Mouse (Mus musculus) heart, adult 9 months (tissue): ENCODE data around the gene Nos2.
"Not testable (repeated sequence)": the region's sequence is repeated elsewhere in the genome, so short reads cannot be mapped to it uniquely, and the experiment has no call there.

Source experiments
- DNase-seq, 2 experiments: peaks; one replicate each; pipeline ENCODE4 v3.0.0; 2022; ENCODE audit warnings: low spot score in 2 of 2

The Nos2 gene

GRCm38 (mm10) chr11:78989206-78989605 lies 68.6 kb downstream of the Nos2 start:
- DNase-seq, result not testable (repeated sequence)

DNA sequence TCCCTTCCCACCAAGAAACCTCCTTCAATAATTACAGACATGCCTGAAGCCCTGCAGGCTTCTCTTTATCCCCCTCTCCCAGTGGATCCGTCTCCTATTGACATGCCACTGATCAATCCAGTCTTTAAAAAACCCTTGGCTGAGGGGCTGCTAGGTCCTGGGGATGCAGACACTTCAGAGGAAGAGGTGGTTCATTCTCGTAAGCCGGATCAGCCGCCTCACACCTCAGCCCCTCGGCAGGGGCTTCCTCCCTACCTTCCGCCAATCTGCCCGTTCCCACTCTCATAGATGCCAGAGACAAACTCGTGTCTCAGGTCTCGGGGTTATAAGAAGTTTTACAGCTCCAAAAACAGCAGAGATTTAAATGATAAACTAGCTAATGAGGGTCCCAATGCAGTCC lies 69.5 kb downstream of the Nos2 start:
- DNase-seq, result no peak

DNA sequence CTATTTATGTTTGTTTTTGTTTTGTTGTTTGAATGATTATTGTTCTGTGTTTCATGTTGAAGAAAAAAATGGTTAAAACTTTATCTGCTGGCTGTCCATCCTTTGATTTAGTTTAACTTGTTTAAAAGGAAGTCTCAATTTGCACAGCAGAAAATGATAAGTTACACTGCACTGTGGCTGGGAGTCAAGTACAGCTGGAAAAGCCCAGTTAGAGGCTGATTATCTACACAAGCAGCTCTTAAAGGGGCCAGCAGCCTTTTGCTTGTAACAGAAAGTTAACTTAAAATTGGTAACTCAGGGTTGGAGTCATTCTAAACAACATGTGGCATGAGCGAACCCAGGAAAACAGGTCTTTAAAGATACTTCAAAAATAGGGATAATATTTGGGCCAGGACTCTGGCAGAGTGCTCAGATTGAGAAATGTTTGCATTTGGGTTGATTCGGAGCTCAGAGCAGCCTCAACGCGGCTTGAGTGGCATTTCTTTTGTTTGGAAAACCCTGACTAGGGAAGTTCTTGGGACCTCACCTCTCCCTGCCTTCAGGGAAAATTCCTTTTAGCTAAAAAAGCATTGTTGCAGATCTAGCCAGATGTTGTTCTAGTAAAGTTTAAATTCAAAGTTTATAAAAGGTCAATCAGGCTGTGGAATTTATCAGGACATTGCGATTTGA lies 70.4 kb downstream of the Nos2 start:
- not testable (repeated sequence) for DNase-seq

DNA sequence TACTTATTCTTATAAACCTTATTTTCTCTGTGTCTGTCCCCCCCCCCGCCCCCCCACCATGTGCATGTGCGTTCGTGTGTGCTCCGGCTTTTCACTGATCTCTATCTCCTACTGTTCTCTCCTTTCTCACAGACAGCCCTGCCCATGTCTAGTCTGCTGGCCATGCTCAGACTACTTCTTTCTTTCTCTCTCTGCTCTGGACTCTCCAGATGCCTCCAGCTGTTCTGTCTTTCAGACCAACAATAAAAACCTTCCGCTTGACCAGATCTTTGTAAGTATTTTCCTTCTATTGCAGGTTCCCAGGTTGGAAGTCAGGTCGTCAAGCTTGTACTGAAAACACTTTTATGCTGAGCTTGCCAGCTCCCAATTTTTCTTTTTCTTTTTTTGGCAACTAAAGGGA lies 78.5 kb downstream of the Nos2 start:
- no peak for DNase-seq

DNA sequence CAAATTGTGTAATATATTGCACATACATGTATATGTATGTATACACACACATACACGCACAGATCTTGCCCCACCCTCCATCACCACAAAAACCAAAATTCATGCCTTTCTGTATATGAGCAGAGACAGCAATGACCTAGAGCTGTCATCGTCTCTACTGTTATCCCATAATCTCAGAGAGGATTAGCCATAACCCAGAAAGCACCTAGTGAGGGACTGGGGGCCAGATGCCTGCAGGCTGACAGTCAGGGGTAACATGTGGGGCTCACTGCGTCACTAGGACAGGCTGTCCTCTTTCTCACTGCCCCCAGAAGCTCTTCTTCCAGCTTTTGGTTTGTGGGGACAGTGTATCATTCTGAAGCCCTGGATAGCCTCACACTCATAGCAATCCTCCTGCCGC lies 81.3 kb downstream of the Nos2 start:
- no peak for DNase-seq

DNA sequence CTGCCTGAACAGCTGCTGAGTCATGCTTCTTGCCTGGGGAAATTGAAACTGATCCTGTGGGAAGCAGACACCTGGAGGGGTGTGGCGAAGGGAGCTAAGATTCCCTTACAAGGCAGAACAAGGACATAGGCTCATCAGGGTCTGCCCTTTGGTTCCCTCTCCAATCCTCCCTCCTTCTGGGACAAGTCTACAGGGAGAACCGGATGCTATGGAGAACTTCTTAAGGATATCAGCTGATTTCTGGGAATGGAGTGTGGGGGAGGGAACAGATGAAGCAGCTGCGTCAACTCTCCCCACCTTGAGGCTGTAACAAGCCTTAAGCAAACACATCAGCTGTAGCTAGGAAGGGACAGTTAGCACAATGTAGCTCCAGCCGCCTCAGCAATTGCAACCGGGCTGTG lies 82.0 kb downstream of the Nos2 start:
- DNase-seq, result no peak

DNA sequence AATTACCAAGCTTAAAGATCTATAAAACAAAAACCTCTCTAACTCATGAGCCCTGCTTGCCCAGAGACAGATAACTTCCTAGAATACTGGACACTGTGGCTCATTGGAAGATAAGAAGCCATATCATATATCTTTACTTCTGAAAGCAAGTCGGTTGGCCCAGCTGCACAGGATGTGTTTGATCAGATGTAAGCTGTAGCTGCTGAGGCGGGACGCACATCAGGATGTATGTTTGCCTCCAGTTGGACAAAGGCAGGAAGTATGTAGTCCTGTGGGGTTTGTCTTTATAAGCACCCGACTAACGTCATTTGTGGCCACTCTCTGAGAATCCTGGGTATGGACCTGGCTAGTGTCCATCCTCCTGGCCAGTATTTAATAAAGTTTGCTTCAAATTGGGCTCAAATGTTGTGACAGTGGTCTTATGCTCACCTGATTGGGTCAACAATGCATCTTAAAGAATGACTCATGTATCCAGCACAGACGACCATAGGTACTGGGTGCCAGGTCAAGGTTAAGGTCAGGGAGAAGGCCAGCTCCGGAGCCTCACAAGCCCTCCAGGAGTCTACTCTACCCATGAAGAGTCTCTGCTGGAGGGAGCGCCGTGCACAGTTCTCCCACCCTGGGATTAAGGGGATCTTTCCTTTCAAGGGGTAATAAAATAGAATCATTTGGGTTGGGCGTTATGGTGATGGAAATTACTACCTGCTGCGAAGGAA lies 82.6 kb downstream of the Nos2 start:
- peak in 1 of 2 experiments; percentile 61 for DNase-seq

GRCm38 (mm10) chr11:79003769-79004638 lies 83.4 kb downstream of the Nos2 start:
- no peak for DNase-seq

DNA sequence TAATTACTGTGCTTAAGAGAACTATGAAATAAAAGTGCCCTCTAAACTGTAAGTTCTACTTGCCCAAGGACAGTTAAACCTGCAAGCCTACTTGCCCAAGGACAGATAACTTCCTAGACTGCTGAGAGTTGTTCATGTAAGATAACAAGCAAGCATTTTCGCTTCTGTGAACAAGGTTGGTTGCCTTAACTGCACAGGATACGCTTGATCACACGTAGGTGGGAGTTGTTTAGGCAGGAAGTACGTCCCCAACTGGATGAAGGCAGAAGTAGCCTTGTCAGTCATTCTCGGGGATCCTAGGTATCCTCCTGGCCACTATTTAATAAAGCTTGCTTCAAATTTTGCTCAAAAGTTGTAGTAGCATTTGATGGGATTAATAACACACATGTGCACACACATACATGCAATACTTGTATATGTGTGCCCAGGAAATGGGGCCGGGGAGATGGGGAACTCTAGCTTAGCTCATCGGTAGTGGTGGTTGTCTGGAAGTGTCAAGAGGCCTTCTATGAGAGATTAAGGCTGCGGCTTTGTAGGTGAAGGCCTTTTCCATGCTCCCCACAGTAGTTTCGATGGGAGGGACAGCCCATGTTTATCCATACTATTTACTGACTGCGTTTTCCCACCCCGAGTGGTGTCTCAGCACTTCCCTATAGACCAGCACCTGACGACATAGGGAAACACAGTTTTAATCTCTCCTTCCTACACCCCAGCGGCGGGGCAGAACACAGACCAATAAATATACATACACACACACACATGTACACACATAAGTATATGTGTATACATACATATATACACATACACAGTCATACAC lies 85.2 kb downstream of the Nos2 start:
- DNase-seq, result no peak

DNA sequence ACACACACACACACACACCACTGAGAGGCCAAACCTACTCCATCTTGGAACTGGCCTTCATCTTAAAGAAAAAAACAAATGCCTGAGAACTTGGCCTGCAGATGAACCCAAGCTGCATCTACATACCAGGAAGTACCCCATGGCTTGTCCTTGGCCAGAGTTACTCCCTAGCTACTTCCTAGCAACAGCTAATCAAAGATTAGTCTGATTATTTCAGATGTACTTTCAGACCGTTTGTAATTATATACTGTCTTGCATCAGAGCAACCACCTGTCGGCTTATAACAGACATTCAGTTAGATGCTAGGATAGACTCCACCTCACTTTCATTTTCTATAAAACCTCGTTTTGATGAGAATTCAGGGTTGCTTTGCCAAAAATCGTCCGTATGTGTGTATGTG lies 85.8 kb downstream of the Nos2 start:
- DNase-seq, result no peak

DNA sequence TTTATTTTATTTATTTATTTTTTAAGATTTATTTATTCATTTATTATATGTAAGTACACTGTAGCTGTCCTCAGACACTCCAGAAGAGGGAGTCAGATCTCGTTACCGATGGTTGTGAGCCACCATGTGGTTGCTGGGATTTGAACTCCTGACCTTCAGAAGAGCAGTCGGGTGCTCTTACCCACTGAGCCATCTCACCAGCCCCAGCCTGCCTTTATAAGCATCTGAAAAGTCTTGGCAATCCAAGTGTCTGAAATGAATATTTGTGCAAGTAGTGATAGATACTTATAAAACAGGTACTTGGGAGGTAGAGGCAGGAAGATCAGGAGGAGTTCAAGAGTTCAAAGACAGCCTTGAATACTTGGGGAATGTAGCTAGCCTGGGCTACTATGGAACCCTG lies 86.8 kb downstream of the Nos2 start:
- not testable (repeated sequence) for DNase-seq

- DNase-seq, result no peak
Observed at GRCm38 (mm10) chr11:79008007-79008775, 87.6 kb downstream of the Nos2 start.

DNA sequence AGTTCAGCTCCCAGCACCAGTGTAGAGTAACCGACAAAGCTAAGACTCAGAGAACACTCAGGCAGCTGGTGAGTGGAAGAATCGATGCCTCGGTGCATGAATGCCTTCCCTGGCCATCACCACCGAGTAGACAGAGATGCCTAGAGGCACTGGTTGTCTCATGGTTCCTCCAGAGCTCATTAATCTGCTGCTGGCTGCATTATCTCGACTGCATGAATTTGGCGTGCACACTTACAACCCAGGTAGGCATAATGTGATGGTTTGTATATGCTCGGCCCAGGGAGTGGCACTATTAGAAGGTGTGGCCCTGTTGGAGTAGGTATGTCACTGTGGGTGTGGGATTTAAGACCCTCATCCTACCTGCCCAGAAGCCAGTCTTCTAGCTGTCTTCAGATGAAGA lies 88.3 kb downstream of the Nos2 start:
- DNase-seq, result no peak
